Mouse (Mus musculus): ENCODE measurements at regions not wholly inside any gene's neighbourhood (a gene's known extent, or its start where the extent isn't known, plus 50 kb on each side); places are given as distances from the start of the nearest gene placed in this dataset.

DNA sequence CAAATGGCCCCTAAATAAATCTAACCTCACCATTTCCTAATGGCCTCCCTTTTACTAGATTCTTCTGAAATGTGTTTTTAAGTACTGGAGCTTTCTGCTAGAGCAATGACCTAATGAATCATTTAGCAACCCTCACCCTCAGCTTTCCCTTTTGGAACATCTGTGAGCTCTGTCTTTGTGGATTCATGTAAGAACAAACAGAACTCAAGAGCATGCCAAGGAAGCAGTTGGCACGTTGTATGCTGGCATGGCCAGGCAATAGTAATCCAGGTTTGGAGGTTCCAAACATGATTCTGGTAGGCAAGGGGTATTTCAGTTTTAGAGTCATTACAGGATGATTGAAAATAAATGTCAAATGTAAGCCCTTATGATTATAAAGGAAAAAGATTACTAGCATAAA lies 240.9 kb upstream of the Tbl1xr1 start:
- CTCF ChIA-PET: no interaction called here

DNA sequence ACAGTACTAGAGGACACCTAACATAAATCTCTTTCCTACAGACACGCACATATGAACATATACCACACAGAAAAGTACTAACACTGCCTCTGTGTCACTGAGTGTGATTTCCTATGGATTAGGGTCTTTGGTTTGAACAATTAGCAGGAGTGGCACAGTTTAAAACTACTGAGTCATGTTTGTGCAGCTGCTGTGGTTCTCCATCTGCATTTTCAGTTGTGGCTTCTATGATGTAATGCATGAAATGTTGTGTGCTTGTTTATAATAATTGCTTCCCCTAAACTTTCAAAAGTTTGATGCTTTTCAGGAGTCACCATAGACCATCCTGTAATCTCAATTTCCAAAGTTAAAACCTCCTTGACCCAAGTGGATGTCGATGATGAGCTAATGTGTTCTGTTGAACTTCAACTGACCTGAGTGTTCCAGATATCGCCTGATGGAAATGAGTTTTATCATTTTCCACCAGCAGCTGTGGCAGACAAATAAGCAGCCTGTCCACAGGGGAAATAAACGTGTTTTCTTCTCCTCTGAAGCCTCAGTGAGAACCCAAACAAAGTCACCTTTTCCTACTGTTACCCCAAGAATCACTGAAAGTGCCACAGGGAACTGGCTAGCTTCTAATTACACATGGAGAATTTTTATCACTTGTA lies 239.0 kb upstream of the Tbl1xr1 start:
- POLR2A ChIA-PET: interaction anchor here in 1 of 4 experiments (0.5 kb wide), 1 partner anchor 350 kb away, joined by 3 read pairs; no protein-coding TSS in a partner anchor
- CTCF ChIA-PET: no interaction called here

More for the DNA sequence above, 240.9 kb upstream of the Tbl1xr1 start:
- POLR2A ChIA-PET: no interaction called here

DNA sequence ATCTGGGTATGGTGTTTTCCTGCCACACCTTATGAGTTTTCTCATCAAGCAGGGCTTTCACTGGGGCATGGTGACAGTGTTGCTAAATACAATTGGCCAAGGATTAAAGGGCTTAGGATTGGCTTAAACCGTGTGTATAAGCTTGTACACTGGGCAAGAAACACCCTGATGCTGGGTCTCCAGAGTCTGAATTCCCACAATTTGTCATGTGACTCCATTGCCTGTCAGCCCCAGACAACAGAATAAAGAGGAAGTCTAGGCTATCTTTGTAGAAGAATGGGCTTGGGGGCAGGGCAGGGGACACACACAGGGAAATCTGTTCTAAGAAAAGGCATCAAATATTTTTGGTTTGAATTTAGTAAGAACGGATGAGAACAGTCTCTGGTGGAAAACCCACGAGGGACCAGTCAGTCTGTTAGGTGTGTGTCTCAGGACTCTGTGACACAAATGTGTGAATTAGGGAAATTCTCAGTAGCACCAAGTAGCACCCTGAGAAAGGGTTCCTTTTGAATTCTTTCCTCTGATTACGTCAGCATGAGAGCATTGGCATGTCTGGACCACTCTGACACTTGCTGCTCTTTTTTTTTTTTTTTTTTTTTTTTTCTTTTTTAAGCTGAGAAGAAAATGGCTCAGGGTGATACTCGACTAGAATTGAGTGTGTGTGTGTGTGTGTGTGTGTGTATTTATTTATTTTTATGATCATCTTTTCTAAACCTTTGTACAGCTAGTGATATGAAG lies 235.5 kb upstream of the Tbl1xr1 start:
- POLR2A ChIA-PET: interaction anchor here in 2 of 4 experiments (0.5 to 1.1 kb wide), 3 partner anchors 22 to 379 kb away, joined by 3 read pairs; no protein-coding TSS in a partner anchor
- CTCF ChIA-PET: interaction anchor here in 1 of 4 experiments (0.6 kb wide), 1 partner anchor 87 kb away, joined by 3 read pairs; no protein-coding TSS in a partner anchor

GRCm38 (mm10) chr3:21841506-21841905 lies 234.9 kb upstream of the Tbl1xr1 start:
- POLR2A ChIA-PET: interaction anchor here in 2 of 4 experiments (0.5 to 1.1 kb wide), 3 partner anchors 23 to 379 kb away, joined by 3 read pairs; no protein-coding TSS in a partner anchor
- CTCF ChIA-PET: interaction anchor here in 1 of 4 experiments (0.6 kb wide), 1 partner anchor 87 kb away, joined by 3 read pairs; no protein-coding TSS in a partner anchor

DNA sequence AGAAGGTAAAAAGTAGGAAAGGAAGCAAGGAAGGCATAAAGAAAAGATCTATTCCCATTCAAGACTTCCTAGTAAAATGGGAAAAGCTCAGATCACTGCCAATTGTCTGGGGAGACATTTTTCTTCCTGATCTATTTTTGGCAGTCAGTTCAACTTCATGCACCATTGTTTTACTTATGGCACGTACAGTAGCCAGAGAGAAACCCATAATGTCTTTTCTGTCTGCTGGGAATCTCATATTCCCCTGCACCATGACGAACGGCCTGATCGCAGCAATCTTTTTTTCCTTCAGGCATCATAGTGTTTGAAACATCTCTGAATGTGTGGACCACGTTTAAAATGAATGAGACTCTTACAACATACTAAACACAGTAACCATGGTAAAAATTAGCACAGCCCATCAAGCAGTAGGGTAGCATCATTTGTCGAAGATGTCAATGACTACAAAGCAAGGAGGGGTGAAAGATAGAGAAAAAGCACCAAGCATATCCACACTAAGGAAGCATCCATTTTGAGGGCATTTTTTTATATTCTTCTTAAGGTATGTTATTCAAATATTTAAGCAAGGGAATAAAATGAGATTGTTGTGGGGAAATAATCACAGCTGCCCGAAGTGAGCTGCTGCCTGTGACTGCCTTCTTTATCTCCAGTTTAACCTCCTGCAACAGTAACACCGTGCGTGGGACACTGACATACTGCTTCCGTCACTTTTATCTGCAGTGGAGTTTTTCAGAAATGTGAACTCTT lies 233.7 kb upstream of the Tbl1xr1 start:
- ChIA-PET POLR2A (no interaction called here), CTCF (no interaction called here)

DNA sequence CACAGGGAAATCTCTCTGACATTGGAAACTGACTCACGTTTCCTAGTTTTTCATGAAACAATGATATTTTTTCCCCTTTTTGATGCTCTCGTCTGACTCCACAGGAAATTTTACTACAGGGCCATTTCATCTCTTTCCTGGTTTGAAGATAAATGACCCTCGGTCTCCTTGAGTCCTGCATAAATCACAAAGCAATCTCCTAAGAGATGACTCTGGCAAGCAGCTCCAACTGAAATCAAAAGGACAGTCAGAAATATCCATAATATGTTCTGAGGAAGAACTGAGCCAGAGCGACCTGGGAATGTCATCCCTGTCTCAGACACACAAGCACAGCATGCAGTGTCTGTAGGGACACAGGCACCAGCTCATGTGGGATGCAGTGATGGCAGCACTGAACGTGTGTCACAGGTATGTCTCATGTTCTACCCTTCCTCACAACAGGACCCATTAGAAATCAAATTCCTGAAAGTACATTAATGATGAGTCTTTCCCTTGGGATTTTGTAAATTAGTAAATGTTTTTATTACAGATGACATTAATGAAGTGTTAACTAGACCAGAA lies 233.1 kb upstream of the Tbl1xr1 start:
- CTCF ChIA-PET: no interaction called here
- POLR2A ChIA-PET: no interaction called here

DNA sequence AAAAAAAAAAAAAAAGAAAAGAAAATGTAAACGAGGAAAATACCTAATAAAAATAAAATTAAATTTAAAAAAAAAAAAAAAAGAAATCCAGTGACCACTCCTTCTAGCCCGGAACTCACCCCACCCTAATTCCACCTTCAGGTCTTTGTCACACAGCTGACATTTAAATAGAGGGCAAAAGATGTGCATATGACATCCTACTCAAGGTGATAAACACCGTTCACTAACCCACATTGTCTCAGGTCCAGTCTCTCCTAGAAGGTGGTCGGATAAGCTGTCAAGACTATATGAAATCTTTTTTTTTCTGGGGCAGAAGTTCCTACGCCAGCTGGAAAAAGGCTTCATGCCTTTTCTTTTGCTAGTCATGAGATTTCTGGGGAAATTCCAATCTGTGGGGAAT lies 226.6 kb upstream of the Tbl1xr1 start:
- ChIA-PET CTCF (interaction anchor here in 1 of 4 experiments (0.7 kb wide), 1 partner anchor 625 kb away, joined by 4 read pairs; no protein-coding TSS in a partner anchor), POLR2A (interaction anchor here in 2 of 4 experiments (0.7 to 1.6 kb wide), 4 partner anchors 65 to 515 kb away, joined by 3 to 4 read pairs (median 4); no protein-coding TSS in a partner anchor)

- CTCF ChIA-PET: no interaction called here
- POLR2A ChIA-PET: interaction anchor here in 2 of 4 experiments (1.4 to 1.6 kb wide), 2 partner anchors 187 to 225 kb away, joined by 4 read pairs; no protein-coding TSS in a partner anchor
Measured at GRCm38 (mm10) chr3:21850977-21851376, 225.5 kb upstream of the Tbl1xr1 start.

DNA sequence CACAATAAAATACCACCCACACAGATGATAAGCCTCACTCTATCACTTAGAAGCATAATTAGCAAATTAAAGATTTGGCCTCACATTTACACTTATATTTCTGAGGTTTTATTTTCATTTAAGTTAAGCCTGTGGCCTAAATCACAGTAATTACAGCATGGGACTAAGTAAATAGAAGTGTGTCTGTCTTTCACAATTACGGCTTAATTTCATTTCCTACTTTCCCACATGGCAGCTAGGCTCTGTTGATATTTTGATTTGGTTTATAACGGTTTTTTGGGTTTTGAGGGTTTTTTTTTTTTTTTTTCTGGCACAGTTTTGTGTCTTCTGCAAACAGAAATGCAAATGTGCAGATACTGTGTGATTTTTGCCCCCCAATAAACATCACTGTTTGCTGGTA lies 222.1 kb upstream of the Tbl1xr1 start:
- CTCF ChIA-PET: no interaction called here
- POLR2A ChIA-PET: no interaction called here

- ChIA-PET POLR2A (interaction anchor here in 2 of 4 experiments (0.6 to 0.7 kb wide), 2 partner anchors 32 to 251 kb away, joined by 3 to 5 read pairs; no protein-coding TSS in a partner anchor), CTCF (no interaction called here)
Measured at GRCm38 (mm10) chr3:21859436-21859835, 217.0 kb upstream of the Tbl1xr1 start.

- ChIA-PET CTCF (no interaction called here), POLR2A (no interaction called here)
Measured at GRCm38 (mm10) chr3:21860915-21861635, 215.4 kb upstream of the Tbl1xr1 start.

DNA sequence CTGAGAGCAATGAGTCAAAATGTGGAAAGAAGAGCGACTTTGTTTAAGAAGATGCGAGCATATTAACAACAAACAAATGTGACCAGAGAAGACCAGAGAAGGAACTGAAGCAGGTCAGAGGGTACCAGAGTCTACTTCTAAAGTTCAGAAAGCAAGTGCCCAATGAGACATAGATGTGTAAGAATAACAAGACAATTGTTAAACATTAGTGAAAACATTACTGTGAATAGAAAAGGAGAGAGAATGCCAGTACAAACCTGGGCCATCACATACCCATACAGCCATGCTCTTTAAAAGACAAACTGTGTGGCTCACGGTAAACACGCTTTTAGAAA lies 214.8 kb upstream of the Tbl1xr1 start:
- POLR2A ChIA-PET: no interaction called here
- CTCF ChIA-PET: no interaction called here

- ChIA-PET CTCF (no interaction called here), POLR2A (no interaction called here)
Measured at GRCm38 (mm10) chr3:21864391-21864790, 212.1 kb upstream of the Tbl1xr1 start.

DNA sequence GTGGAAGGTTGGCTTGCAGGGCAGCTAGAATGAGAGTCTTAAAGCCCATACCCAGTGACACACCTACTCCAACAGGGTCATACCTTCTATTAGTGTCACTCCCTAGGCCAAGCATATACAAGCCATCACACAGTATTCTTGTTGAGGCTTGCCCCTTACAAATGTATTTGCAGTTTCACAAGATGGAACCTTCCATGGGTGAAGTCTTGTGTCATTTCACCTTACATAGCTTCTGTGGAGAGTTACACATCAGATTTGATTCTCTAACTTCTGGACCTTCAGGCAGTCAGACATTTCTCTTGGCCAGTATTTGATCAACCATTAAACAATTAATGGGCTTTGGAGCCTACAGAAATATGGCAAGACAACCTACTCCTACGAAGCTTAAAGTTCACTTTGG lies 210.6 kb upstream of the Tbl1xr1 start:
- ChIA-PET POLR2A (no interaction called here), CTCF (no interaction called here)

GRCm38 (mm10) chr3:21878396-21878795 lies 198.1 kb upstream of the Tbl1xr1 start:
- POLR2A ChIA-PET: no interaction called here
- CTCF ChIA-PET: no interaction called here

GRCm38 (mm10) chr3:21884216-21884615 lies 192.2 kb upstream of the Tbl1xr1 start:
- ChIA-PET CTCF (no interaction called here), POLR2A (no interaction called here)

GRCm38 (mm10) chr3:21888710-21889109 lies 187.7 kb upstream of the Tbl1xr1 start:
- POLR2A ChIA-PET: no interaction called here
- CTCF ChIA-PET: no interaction called here

DNA sequence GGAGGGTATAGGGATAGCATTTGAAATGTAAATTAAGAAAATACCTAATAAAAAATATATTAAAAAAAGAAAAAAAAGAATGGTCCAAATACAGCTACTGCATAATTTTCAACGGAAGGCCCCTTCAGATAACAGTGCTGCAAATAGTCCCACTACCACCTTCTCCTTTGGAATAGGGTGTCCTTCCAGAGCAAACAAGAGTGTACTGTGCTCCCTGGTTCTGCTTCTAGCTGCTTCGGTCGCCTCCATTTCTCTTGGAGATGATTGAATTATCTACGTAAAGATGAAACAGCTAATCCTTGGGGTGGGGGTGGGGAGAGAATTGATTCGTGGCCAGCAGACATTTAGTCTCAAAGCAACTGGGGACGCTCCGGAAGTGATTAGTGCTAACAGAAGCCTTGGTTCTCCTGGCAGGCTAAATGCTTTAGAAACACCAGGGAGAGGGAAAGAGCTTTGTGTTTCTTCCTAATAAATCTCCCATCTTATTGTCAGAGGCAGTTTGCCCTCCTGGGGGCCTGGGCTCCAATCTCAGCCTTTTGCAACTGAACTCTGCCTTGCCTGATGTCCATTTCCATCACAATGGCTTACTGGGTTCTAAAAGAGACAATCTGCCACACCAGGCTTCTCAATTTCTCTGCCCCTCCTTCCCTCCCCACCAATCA lies 184.5 kb upstream of the Tbl1xr1 start:
- POLR2A ChIA-PET: interaction anchor here (0.6 to 1.5 kb wide), 13 partner anchors 26 to 1988 kb away, joined by 3 to 13 read pairs (median 3); partner anchors contain the start of gene Tbl1xr1 (in 1 of the 4)
- CTCF ChIA-PET: interaction anchor here in 1 of 4 experiments (0.6 kb wide), 1 partner anchor 141 kb away, joined by 7 read pairs; no protein-coding TSS in a partner anchor
